Mouse (Mus musculus): ENCODE measurements at regions not wholly inside any gene's neighbourhood (a gene's known extent, or its start where the extent isn't known, plus 50 kb on each side); places are given as distances from the start of the nearest gene placed in this dataset.

- H3K4me3 ChIP-seq: no peak overlapping the region
- TF ChIP-seq CTCF (IDR thresholded peaks at IDR 0.05): no peak
- H3K27ac ChIP-seq: no peak overlapping the region
- DNase-seq (ENCODE audit: extremely low spot score in 1 of 2, low spot score in 2 of 2): no peak
- intact Hi-C loops (cut with DNase I): loop anchor here (5.0 kb wide), 1 partner anchor 37 kb away; no protein-coding TSS in a partner anchor
Observed at GRCm38 (mm10) chr2:123528915-123529314, 560.9 kb upstream of the Sema6d start.

GRCm38 (mm10) chr2:123532946-123533791 is 556.6 kb upstream of the Sema6d start:
- intact Hi-C loops (cut with DNase I): no loop called here
- TF ChIP-seq CTCF (IDR thresholded peaks at IDR 0.05): no peak
- H3K27ac ChIP-seq: no peak overlapping the region
- H3K4me3 ChIP-seq: peak overlapping the region; percentile 37; the same call in 1 of the 2 replicates
- DNase-seq (ENCODE audit: extremely low spot score in 1 of 2, low spot score in 2 of 2): peak in 1 of 2 experiments; percentile 11

GRCm38 (mm10) chr2:123551249-123551850 is 538.4 kb upstream of the Sema6d start:
- TF ChIP-seq CTCF (IDR thresholded peaks at IDR 0.05): no peak
- intact Hi-C loops (cut with DNase I): no loop called here
- Histone ChIP-seq H3K4me3 (no peak overlapping the region), H3K27ac (no peak overlapping the region)
- no peak for DNase-seq (ENCODE audit: extremely low spot score in 1 of 2, low spot score in 2 of 2)

GRCm38 (mm10) chr2:123558123-123558650 is 531.6 kb upstream of the Sema6d start:
- no peak overlapping the region for H3K27ac ChIP-seq
- intact Hi-C loops (cut with DNase I): no loop called here
- TF ChIP-seq CTCF (IDR thresholded peaks at IDR 0.05): no peak
- DNase-seq (ENCODE audit: extremely low spot score in 1 of 2, low spot score in 2 of 2): no peak
- H3K4me3 ChIP-seq: no peak overlapping the region

All from left cerebral cortex, adult 2 months (tissue).